Mouse (Mus musculus) liver (tissue): ENCODE results near the gene Prkcb.

Experiments used
- DNase-seq: peaks from one replicate; pipeline ENCODE4 v3.0.0-alpha.2; 2020; ENCODE audit warnings: mixed read lengths

Gene Prkcb

DNA sequence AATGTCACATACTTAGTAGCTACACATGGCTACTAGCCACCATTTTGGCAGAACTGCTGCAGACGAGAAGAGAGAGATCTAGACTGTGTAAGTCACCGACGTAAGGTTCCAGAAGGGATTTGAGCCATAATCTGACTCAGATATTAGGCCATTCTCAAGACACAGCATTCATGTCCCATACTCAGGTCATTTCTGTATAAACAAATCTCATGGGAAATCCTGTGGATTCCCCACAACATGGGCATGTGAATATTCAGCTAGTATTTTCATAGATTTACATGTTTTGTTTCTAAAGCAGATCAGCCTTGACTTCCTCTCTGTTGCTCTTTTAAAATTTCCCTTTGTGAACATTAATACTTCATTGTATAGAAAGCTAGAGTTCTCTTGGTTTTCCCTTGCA is 39.4 kb downstream of the Prkcb start:
- DNase-seq = no peak

DNA sequence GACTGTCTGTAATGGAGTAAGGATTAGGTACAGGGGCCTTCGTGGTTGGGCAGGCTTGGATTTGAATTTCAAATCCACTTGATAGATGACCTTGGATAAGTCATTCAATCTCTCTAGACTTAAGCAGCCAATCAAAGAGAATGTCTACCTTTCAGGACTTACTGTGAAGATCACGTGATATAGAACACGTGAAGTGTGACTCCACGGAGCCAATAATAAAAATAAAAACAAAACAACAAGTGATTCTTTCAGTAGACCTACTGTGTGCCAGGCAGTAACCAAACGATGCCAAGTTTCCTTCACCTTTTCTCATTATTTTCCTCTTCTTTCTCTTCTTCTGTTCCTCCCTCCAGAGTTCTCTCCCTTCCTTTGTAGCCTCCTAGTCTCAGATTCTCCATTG is 39.9 kb downstream of the Prkcb start:
- DNase-seq = no peak

DNA sequence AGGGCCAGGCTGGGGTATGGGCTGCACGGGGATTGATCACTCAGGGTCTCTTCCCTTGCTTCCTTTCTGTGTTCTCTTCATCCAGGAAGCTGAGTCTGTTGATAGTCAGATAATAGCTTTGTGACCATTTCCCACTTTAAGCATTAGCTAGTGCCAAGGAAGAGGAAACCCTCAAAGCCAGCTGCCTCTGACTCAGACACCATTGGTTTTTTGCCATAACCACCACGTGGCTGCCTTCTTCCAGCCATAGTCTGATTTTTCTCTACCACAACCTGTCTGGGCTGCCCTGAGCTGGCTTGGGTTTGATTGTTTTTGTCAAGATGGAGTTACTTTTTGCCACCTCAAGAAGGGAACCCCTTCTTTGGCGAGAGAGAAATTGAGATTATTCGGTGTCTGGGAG is 41.0 kb downstream of the Prkcb start:
- DNase-seq = no peak

DNA sequence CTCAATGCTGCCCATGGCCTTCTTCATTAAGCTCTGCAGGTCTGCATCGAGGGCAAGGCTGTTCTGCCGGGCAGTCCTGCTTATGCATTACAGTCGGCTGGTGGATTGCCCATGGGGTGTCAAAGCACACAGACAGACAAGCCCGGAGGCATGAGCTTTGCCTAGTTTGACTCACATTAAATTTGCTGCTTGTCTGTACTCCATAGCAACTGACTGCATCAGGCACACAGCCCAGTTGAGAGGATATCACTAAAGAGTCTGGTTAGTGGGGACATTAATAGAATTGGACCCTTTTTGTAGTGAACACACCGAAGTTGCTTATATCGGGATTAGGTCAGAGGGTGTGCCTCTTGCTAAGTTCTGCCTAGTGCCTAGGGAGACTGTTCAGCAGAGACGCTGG is 45.1 kb downstream of the Prkcb start:
- no peak for DNase-seq

DNA sequence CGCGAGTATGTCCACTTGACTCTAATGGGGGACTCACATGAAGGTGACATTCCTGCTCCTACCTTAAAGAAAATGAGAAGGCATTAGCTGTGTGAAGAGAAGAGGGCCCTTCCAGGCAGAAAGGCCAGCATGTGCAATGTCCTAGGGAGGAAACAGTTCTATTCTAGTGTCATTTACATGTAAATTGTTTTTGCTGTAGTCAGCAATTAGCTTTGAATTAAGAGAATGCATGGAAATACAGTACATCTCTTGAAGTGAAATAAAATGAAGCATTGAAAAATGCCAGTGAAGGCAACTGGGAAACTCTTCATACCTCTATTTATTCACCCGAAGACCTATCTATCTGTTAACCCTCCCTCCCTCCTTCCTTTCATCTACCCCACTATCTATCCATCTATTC is 48.8 kb downstream of the Prkcb start:
- no peak for DNase-seq

DNA sequence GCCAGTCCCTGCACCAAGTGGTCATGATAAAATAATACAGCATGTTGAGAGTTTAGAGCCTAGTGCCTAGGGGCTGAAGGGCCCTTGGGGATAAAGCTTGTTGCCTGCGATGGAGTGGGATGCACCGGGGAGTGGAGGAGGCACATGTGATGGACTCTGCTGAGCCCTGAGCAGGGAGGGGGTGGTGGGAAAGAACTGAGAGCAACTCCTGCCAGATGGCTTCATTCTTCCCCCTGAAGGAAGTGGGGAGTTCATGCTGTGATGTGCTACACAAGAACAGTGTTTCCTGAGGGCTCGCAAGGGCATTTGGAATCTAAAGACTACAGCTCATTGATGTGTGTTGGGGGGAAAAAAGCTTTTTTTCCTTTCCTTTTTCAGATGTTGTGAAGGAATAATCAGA is 49.5 kb downstream of the Prkcb start:
- no peak for DNase-seq

DNA sequence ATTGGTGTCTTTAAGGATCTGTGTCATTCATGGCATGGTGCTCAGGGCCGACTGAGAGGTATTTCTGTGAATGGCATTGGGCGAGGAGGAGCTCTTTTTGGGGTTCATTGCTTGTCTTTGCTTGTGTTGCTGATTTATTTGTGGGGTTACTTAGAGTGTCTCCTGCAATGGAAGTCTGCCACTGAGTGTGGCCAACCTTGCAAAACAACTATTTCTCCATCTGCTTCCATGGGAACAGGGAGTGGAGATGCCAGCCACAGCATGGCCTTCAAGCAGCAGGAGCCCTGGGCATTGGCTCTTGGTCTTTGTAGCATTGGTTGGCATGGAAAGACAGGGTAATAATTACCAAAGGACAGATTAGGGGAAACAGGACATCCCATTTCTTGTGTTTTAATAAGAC is 50.9 kb downstream of the Prkcb start:
- no peak for DNase-seq

DNA sequence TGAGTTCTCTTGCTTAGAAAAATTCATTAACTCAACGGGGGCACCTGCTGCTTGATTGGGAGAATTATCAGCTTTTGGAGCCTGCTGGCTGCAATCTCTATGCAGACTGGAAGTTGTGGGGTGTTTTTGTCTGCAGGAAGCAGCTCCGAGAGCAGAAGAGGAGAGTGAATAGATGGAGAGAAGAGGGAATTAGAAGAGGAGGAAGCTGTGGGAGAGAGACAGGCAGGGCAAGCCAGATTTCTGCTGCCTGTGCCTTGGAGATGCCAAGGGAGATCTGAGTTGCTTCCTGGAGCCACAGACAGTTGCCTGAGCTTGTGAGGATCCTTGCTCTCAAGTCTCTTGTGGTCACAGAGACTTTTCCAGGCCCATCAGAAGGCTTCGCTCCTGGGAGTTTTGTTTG is 53.3 kb downstream of the Prkcb start:
- no peak for DNase-seq

DNA sequence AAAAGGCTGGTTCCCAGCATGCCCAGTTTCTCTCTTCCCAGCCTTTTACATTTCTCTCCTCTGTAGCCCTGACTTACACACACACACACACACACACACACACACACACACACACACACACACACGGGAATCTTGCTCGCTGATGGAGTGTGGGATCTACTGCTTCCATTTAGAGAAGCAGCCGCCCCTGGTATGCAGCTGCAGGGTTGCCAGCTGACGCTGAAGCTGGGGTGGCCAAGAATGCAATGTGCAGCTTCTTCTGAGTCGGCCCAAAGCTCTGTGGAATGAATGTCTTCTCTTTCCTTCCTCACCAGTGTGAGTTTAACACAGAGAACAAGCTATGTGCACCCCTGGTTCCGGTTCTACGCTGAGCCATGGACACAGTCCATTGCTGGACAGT is 56.1 kb downstream of the Prkcb start:
- no peak for DNase-seq

DNA sequence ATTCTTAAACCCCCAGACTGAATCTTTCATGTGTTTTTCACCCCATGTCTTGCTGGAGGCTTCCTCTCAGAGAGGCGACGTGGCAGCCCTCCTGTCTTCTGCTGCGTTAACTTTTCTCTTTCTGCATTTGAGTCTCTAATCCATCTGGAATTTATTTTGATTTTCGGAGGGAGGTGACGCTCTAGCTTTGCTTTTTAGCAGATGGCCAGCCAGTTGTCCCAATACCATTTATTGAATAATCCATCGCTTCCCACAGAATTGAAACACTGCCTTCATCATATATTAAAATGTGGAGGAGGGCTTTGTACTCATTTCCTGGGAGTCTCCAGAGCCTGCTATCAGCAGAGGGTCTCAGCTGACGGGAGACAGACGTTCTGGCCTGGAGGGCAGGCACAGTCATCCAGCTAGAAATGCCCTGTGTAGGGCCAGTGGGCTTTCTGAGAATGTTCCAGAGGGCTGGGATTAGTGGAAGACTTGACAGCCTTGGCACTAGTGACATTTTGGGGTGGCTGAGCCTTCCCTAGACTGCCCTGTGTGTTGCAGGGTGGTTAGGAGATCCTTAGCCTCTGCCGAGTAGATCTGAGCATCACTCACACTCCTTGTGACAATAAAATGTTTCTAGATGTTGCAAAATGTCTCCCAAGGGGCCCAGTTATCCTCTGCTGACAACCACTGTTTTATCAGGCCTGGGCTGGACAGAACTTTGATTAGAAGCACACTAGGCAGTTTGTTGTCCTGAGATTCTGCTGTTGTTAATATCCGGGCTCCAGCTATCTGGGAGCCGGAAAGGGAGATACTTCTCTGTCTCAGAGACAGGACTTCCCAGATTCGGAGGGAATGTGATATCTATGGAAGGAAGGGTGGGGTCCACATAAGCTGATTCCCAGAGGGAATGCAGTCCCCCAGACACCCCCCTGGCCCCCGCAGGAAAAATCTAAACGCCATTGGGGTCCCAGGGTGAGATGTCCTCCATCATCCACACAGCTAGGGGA is 58.0 kb downstream of the Prkcb start:
- no peak for DNase-seq

DNA sequence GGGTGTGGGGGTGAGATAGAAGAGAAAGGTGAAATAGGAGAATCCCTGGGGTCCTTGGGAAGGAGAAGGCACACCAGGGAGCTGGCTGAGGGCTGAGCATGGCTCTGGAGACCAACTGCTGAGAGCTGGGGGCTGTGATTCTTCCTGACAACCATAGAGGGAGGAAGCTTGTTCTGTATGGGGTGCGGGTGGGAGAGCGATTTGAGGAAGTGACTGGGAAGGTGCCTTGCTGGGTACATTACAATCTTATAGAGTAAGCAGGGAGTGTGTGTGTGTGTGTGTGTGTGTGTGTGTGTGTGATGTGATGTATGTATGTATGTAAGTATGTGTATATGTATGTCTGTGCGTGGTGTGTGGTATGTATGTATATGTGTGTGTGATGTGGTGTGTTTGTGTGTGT is 58.9 kb downstream of the Prkcb start:
- no peak for DNase-seq

DNA sequence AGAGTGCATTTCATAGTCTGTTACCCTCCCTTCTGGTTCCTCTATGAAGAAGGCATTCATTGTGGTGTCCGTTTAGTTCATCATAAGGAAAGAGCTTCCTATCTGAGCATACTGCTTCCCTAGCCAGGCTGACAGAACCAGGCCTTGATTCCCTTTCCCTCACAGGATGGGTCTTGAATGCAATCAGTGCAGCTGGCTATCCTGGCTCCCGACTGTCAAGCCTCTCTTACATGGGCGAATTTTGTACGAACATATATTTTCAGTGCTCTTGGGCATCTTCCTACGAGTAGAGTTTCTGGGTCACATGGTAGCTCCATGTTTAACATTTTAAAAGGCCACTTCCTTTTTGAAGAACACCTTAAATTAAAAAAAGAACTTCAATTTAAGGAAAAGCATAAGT is 61.4 kb downstream of the Prkcb start:
- DNase-seq = no peak

DNA sequence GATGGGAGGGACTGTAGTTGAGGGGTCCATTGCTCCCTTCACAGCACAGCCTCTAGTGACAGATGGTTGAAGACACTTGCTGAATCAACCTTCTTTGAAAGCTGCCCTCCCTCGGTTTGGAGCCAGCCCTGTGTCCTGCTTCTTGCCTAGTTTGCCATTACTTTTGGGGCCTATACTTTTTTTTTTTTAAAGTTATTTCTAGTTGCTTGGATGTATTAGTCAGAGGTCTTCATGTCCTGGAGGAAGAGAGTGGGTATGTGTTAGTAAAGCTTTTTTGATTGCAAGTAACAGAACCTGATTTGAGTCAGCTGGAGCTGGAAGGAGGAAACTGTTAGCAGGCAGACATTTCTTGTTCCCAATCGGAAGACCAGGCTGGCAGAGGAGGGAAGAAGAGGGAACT is 62.2 kb downstream of the Prkcb start:
- DNase-seq = no peak

DNA sequence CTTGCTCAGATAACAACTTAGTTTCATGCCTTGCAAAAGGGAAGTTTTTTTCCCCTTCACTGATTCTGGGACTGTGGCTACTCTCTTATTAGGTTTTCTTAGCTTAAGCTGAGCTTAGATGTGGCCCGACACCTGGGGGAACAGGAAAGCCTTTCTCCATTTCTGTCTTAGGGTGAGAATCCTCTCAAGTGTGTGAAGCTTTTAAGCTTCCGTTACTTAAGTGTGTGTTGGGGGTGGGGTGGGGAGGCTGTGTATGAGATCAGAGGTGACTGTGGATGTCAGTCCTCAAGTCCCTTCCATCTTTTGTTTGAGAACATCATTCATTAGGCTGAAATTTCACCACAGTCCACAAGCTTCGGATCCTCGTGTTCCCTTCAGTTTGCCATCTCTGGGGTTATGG is 63.3 kb downstream of the Prkcb start:
- no peak for DNase-seq

DNA sequence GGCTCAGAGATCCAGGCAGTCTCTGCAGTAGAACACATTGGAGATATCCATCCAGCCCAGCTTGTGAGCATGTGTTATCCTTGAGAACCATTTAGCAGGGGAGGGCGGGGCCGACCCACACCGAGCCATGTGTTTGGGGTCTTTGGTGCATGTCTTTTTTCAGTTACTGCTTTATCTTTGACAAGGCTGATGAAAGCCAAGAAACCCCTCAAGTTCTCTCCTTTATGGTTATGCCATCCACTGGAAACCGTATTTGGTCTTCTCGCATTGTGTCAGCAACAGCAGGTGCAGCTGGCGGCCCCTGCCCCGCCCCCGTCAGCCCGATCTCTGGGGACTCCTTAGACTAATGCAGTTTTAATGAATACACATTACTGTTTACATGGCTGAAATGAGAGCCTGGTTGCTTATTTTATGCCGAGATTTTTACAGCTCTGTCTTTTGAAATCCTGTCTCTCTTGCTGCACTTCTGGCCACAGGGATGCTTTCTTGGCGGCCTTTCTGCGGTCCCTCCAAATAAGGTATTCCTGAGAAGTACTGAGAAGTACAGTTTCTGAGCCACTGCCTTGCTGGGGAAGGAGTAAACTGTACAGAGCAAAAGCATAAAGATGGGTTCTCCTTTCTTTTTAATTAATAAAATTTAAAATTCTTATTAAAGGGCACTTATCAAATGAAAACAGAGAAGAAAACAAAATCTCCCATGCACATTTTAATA is 64.2 kb downstream of the Prkcb start:
- no peak for DNase-seq

DNA sequence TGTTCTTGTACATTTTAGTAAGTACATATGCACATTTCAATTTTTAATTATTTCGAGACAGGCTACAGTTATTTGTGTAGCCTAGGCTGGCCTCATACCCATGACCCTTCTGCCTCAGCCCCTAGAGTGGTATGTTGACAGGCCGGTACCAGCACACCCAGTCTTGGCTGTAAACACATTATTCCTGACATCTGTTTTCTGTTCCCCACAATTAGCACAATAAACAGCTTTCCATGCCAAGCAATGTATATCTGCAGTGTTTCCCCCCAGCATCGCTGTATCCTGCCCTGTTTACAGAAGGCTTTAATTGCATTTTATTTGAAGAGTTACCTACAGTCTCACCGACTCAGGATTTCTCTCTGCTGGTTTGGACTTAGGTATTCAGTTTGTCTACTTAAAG is 64.8 kb downstream of the Prkcb start:
- no peak for DNase-seq

DNA sequence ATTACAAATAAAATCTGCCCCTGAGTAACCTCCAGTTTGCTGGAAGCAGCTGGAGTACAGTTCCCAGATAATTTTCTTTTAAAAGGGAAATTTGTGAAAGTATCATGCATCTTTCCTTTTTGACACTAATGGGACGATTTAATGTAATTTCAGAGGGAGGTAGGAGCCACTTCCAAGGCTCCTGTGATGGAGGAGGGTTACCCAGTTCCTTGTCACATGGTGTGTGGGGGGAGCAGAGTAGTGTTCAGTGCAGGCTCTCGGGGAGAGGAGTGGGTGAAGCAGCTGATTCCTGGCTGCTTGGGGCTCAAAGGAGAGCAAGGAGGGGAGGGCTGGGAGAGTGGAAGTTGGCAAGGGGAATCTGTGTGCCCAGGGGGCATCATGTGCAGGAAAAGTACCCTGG is 68.4 kb downstream of the Prkcb start:
- DNase-seq = no peak

DNA sequence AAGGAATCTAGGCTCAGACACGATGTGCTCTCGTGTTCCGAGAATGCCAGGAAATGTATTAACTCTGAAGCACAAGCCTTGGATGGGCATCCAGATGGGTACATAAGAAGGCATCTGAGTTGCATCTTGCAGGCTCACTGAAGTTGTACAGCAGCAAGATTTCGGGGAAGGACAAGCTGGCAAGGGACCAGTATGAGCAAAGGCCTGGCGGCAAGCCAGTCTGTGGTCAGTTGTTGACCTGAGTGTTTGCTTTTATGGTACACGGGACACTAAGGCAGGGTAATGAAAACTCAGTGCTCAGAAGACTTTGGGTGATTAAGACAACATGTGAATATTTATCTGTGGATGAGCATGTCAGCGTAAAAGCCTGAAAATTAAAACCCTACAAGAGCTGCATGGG is 69.3 kb downstream of the Prkcb start:
- no peak for DNase-seq

DNA sequence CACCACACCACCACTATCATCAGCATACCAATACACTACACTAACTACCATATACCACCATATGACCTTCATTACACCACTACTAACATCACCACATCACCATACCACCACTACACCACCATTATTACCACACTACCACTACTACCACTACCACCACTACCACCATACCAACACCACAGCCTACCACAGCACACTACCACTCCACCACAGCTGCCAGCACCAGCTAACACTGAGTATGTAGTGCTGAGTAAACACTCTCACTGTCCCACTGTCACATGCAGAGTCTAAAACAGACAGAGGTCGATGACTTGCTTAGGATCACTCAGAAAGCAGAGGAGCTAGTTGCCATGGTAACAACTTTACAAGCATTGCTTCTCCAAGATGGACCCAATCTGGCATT is 78.1 kb downstream of the Prkcb start:
- DNase-seq = no peak

DNA sequence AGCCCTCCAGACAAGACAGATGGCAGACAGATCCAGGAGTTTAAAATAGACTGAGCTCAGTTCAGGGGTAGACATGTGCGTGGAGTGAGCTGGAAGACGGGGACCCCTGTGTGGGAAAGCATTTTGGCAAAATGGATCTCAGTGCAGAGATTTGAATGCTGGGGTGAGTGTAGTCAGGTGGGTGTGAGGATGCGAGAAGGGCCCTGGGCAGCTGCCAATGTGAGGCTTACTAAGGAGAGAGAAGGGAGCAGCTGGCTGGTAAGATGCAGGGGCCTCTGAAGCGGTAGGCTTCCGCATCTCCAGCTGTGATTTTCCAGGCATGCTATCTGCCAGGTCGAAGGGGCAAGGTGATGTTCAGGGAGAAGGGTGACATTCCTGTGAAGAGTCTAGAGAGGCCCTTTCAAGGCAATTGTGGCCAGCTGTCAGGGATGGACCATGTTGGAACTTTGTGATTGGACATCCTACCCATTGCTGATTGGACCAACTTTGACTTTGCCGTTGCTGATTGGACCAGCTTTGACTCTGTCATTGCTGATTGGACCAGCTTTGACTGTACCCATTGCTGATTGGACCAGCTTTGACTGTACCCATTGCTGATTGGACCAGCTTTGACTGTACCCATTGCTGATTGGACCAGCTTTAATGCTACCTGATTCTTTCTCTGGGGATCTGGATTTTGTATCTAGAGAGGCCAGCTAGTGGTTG is 78.9 kb downstream of the Prkcb start:
- DNase-seq = no peak

DNA sequence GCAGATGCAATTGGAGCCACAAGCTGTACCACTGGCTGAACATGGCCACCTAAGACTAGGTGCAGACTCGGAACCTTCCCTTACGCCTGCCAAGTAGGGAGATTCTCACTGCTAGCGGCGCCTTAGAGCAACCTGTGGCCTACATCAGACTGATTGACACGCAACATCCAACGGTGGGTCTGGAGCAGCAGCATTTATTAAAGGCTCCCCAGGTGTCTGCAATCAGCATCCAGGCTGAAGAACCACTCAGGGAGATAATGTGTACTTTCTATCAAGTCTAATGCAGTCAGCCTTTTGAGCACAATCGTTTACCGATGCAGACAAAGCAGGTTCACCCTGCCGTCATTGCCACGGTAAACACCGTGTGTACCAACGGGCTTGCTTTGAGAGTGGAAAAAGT is 81.9 kb downstream of the Prkcb start:
- no peak for DNase-seq

DNA sequence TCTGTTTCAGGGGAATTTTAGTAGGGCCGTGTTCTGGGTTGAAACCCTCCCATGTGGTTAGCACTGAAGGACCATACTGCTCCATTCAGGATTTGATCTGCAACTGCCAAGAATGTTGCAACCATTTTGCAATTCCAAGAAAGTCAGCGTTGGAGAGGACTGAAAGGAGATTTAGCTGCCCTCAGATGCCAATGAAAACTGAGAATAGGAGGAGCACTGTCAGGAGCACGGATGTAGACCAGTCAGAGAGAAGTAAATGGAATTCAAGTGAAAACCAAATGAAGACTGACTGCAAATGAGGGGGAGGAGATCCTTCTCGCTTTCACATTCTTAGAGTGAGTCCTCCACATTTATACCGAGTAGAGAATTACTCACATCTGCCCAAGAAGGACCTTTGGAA is 83.4 kb downstream of the Prkcb start:
- no peak for DNase-seq

DNA sequence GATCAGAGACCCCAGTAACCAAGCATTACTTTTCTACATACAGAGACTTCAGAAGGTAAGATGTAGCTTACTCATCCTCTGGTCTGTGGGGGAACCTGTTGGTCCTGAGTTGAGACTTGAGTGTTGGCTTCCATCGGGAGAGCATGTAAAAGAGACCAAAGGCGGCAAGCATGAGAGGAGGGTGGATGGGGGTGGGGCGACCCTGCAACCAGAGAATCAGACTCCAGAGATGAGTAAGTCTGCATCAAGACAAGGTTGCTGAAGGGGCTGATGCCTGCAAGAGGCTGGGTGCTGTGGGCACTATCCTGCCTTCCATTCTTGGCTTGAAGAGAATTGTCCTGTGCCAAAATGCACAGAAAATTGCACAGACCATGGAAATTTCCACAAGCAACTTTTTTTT is 83.8 kb downstream of the Prkcb start:
- no peak for DNase-seq

DNA sequence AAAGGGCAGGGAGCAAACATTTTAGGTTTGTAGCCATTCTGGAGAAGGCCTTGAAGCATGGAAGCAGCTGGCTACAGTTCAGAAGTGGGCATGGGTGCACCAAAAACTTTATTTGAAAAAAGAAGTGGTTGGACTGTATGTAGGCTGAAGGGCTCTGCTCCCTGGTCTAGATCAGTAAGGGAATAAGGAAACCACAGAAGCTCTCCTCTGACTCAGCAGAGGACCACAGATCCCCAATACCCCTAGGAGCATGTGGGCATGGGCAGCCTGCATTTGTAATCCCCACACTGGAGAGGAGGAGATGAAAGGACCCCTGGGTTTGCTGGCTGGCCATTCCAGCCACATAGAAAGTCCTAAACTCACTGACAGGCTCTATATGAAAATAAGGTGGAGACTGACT is 88.3 kb downstream of the Prkcb start:
- no peak for DNase-seq
